Mouse (Mus musculus) E14TG2a.4 (cell line): ENCODE data around the gene Ugt1a10.

Experiments used
- H3K27me3 ChIP-seq: 2 replicates; pipeline ENCODE4 v1.6.1; 2014; ENCODE audit warnings: low read length, control low read depth; ENCODE audit not compliant: insufficient read depth
- H3K36me3 ChIP-seq: 2 replicates; pipeline ENCODE4 v1.6.1; 2014; ENCODE audit warnings: low read length, control low read depth; ENCODE audit not compliant: insufficient read depth
- H3K4me1 ChIP-seq: replicated peaks from 2 replicates; pipeline ENCODE4 v1.6.1; 2014; ENCODE audit warnings: low read depth, low read length, control low read depth
- H3K4me3 ChIP-seq: replicated peaks from 2 replicates; pipeline ENCODE4 v1.5.1; 2014; ENCODE audit warnings: mild to moderate bottlenecking, low read length
- H3K9me3 ChIP-seq: 2 replicates; pipeline ENCODE4 v1.6.1; 2014; ENCODE audit warnings: low read length, control low read depth
- CTCF ChIP-seq: conservative IDR thresholded peaks from 2 replicates; pipeline ENCODE4 v1.5.1; 2014; ENCODE audit warnings: low read length
- NANOG ChIP-seq: IDR thresholded peaks from 2 replicates; pipeline ENCODE4 v1.6.1; 2014; ENCODE audit warnings: borderline replicate concordance, low read length, mixed read lengths
- POU5F1 ChIP-seq: IDR thresholded peaks from 2 replicates; pipeline ENCODE4 v1.6.1; 2014; ENCODE audit warnings: low read length, borderline replicate concordance

Ugt1a10 gene

GRCm38 (mm10) chr1:88055088-88055487 lies at the start of gene Ugt1a10:
Ugt1a10 (plus strand) TSS chr1:88055388.
- Histone ChIP-seq H3K9me3 (peaks cover 21% of the 10 kb centered on the region), H3K4me1 (no peaks in the 10 kb centered on the region), H3K36me3 (no peaks in the 10 kb centered on the region), H3K27me3 (no peaks in the 10 kb centered on the region), H3K4me3 (no peak within 1 kb of the TSS)
- TF ChIP-seq POU5F1 = no peak
- TF ChIP-seq NANOG = no peak
- no peak for TF ChIP-seq CTCF

- H3K4me3 ChIP-seq = peak overlapping the region; percentile 84
- peaks cover 7% of the 10 kb centered on the region; the same call in 1 of the 2 replicates for H3K27me3 ChIP-seq
- no peaks in the 10 kb centered on the region for H3K9me3 ChIP-seq
- no peak for TF ChIP-seq POU5F1
- TF ChIP-seq NANOG = no peak
- no peak for TF ChIP-seq CTCF
- peaks cover 10% of the 10 kb centered on the region for H3K4me1 ChIP-seq
- no peaks in the 10 kb centered on the region for H3K36me3 ChIP-seq
Measured at GRCm38 (mm10) chr1:88007692-88008210, 47.4 kb upstream of the Ugt1a10 start.

- H3K4me1 ChIP-seq = peaks cover 10% of the 10 kb centered on the region
- peak within 1 kb of the TSS; percentile 84 for H3K4me3 ChIP-seq
- no peak for TF ChIP-seq CTCF
- no peak for TF ChIP-seq POU5F1
- no peak for TF ChIP-seq NANOG
- no peaks in the 10 kb centered on the region for H3K9me3 ChIP-seq
- H3K36me3 ChIP-seq = no peaks in the 10 kb centered on the region
- peaks cover 7% of the 10 kb centered on the region; the same call in 1 of the 2 replicates for H3K27me3 ChIP-seq
Measured at GRCm38 (mm10) chr1:88008211-88008697, 46.9 kb upstream of the Ugt1a10 start, which contains the start of gene Usp40. Usp40 (minus strand) TSS chr1:88008551.

- Histone ChIP-seq H3K4me3 (peak overlapping the region; percentile 84; the same call in 1 of the 2 replicates), H3K36me3 (no peaks in the 10 kb centered on the region), H3K27me3 (peaks cover 7% of the 10 kb centered on the region; the same call in 1 of the 2 replicates), H3K4me1 (peaks cover 10% of the 10 kb centered on the region), H3K9me3 (no peaks in the 10 kb centered on the region)
- TF ChIP-seq CTCF = no peak
- TF ChIP-seq POU5F1 = no peak
- no peak for TF ChIP-seq NANOG
Measured at GRCm38 (mm10) chr1:88008735-88009134, 46.5 kb upstream of the Ugt1a10 start.

- H3K9me3 ChIP-seq = peaks cover 3% of the 10 kb centered on the region; the same call in 1 of the 2 replicates
- no peak overlapping the region for H3K4me3 ChIP-seq
- no peaks in the 10 kb centered on the region for H3K36me3 ChIP-seq
- TF ChIP-seq POU5F1 (no peak), CTCF (no peak), NANOG (no peak)
- peaks cover 7% of the 10 kb centered on the region; the same call in 1 of the 2 replicates for H3K27me3 ChIP-seq
- peaks cover 10% of the 10 kb centered on the region for H3K4me1 ChIP-seq
Measured at GRCm38 (mm10) chr1:88009521-88009920, 45.7 kb upstream of the Ugt1a10 start.

GRCm38 (mm10) chr1:88013726-88014125 lies 41.5 kb upstream of the Ugt1a10 start:
- TF ChIP-seq POU5F1 = no peak
- TF ChIP-seq NANOG = no peak
- no peak for TF ChIP-seq CTCF
- Histone ChIP-seq H3K27me3 (peaks cover 6% of the 10 kb centered on the region; the same call in 1 of the 2 replicates), H3K4me3 (no peak overlapping the region), H3K9me3 (peaks cover 14% of the 10 kb centered on the region), H3K36me3 (no peaks in the 10 kb centered on the region), H3K4me1 (peaks cover 1% of the 10 kb centered on the region; the same call in 1 of the 2 replicates)

GRCm38 (mm10) chr1:88014194-88014593 lies 41.0 kb upstream of the Ugt1a10 start:
- peaks cover 3% of the 10 kb centered on the region; the same call in 1 of the 2 replicates for H3K27me3 ChIP-seq
- no peak for TF ChIP-seq POU5F1
- TF ChIP-seq NANOG = no peak
- no peak for TF ChIP-seq CTCF
- H3K4me1 ChIP-seq = no peaks in the 10 kb centered on the region
- no peaks in the 10 kb centered on the region for H3K36me3 ChIP-seq
- peaks cover 14% of the 10 kb centered on the region for H3K9me3 ChIP-seq
- no peak overlapping the region for H3K4me3 ChIP-seq

- Histone ChIP-seq H3K4me3 (no peak overlapping the region), H3K9me3 (peaks cover 14% of the 10 kb centered on the region), H3K36me3 (no peaks in the 10 kb centered on the region), H3K27me3 (peaks cover 2% of the 10 kb centered on the region; the same call in 1 of the 2 replicates), H3K4me1 (no peaks in the 10 kb centered on the region)
- no peak for TF ChIP-seq NANOG
- TF ChIP-seq POU5F1 = no peak
- no peak for TF ChIP-seq CTCF
Measured at GRCm38 (mm10) chr1:88014671-88015070, 40.5 kb upstream of the Ugt1a10 start.
